Mouse (Mus musculus): ENCODE results near the gene Olfr30. TPM values are rescaled to one million over a fixed set of nuclear protein-coding genes. Genes with fewer than 3 reads are reported as not detected.
"Not testable (repeated sequence)": the region's sequence is repeated elsewhere in the genome, so short reads cannot be mapped to it uniquely, and the experiment has no call there.

Olfr30 gene
- total RNA-seq (2012; rRNA removed), result not detected in 2 replicates
- total RNA-seq (2014; rRNA removed), result not detected in 2 replicates
- polyA plus RNA-seq (2012; ENCODE audit: insufficient read length, low read depth), result not detected in 2 replicates

- dilution Hi-C loops (cut with MboI; ENCODE audit: extremely low pct_ligation_motif_present, extremely low pct_unique_long_range_greater_than_20kb, low sequenced_read_pairs), result no loop called here
- in situ Hi-C loops (cut with MboI; ENCODE audit: low pct_ligation_motif_present, low pct_unique_long_range_greater_than_20kb, low sequenced_read_pairs), result no loop called here
- H3K27ac ChIP-seq (ENCODE audit: insufficient read depth, low read depth), result no peak within 1 kb of the TSS
Observed at GRCm38 (mm10) chr11:58462170-58462569, at the start of gene Olfr30. TSS of gene Olfr30 (minus strand) at chr11:58462270.

DNA sequence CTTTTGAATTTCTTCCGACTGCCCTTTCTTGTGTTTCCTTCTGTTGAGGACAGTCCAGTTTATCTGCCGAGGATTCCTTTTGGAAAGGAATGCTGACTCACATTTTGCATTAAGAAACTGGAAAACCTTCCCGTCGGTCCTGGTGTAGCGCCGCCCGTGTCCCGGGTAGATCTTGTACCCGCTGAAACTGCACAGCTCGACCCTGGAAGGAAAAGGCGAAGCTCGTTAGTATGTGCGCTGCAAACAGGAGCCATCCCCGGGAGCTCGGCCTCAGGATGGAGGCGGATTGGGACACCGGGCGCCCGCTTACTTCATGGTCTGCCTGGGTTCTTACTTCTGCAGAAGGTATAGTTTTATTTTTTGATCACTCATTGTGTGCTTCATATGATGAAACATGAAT lies 47.0 kb upstream of the Olfr30 start:
- DNase-seq (ENCODE audit: extremely low read depth); H3K4me1 ChIP-seq (ENCODE audit: control insufficient read depth in 1 of 2, insufficient read depth in 2 of 2); dilution Hi-C loops (cut with MboI; ENCODE audit: extremely low pct_ligation_motif_present, extremely low pct_unique_long_range_greater_than_20kb, low sequenced_read_pairs); in situ Hi-C loops (cut with MboI; ENCODE audit: low pct_ligation_motif_present, low pct_unique_long_range_greater_than_20kb, low sequenced_read_pairs); H3K27ac ChIP-seq (ENCODE audit: insufficient read depth, low read depth); H3K4me2 ChIP-seq (ENCODE audit: insufficient read depth, low read depth, poor library complexity, severe bottlenecking); H3K36me3 ChIP-seq (replicated peaks in 1 of 2; ENCODE audit: control insufficient read depth in 1 of 2, insufficient read depth in 1 of 2, low read length in 1 of 2); H3K9ac ChIP-seq (ENCODE audit: insufficient read depth, low read depth); H3K9me3 ChIP-seq (replicated peaks; ENCODE audit: low read length); H3K4me3 ChIP-seq (replicated peaks in 1 of 3; ENCODE audit: low read depth in 2 of 3, low read length in 2 of 3, poor library complexity in 1 of 3); H3K79me2 ChIP-seq (replicated peaks; ENCODE audit: control insufficient read depth, extremely low read depth, insufficient read depth, poor library complexity, severe bottlenecking): not testable (repeated sequence)
- peaks cover 21% of the 10 kb centered on the region for H3K27me3 ChIP-seq (replicated peaks)

More at GRCm38 (mm10) chr11:58462170-58462569, at the start of gene Olfr30:
- Histone ChIP-seq H3K9me3 (replicated peaks; ENCODE audit: low read length) (no peaks in the 10 kb centered on the region), H3K9ac (ENCODE audit: insufficient read depth, low read depth) (no peak within 1 kb of the TSS), H3K4me1 (ENCODE audit: control insufficient read depth in 1 of 2, insufficient read depth in 2 of 2) (no peaks in the 10 kb centered on the region), H3K36me3 (replicated peaks in 1 of 2; ENCODE audit: control insufficient read depth in 1 of 2, insufficient read depth in 1 of 2, low read length in 1 of 2) (no peaks in the 10 kb centered on the region), H3K4me2 (ENCODE audit: insufficient read depth, low read depth, poor library complexity, severe bottlenecking) (no peak within 1 kb of the TSS), H3K79me2 (replicated peaks; ENCODE audit: control insufficient read depth, extremely low read depth, insufficient read depth, poor library complexity, severe bottlenecking) (no peaks in the 10 kb centered on the region), H3K4me3 (replicated peaks in 1 of 3; ENCODE audit: low read depth in 2 of 3, low read length in 2 of 3, poor library complexity in 1 of 3) (no peak within 1 kb of the TSS), H3K27me3 (replicated peaks) (peaks cover 84% of the 10 kb centered on the region)
- no peak for TF ChIP-seq IRF4 (IDR thresholded peaks at IDR 0.05; ENCODE audit: low read depth, low read length)
- TF ChIP-seq E2F4 (IDR thresholded peaks at IDR 0.05; ENCODE audit: insufficient replicate concordance, low read depth, low read length), result no peak
- TF ChIP-seq USF1 (IDR thresholded peaks at IDR 0.05; ENCODE audit: low read depth, low read length), result no peak
- no peak for TF ChIP-seq KAT2A (IDR thresholded peaks at IDR 0.05; ENCODE audit: insufficient replicate concordance, low read length)
- TF ChIP-seq CHD1 (IDR thresholded peaks at IDR 0.05; ENCODE audit: low read depth, low read length), result no peak
- TF ChIP-seq ZNF384 (IDR thresholded peaks at IDR 0.05; ENCODE audit: low read depth, low read length), result no peak
- TF ChIP-seq USF2 (conservative IDR thresholded peaks at IDR 0.05; ENCODE audit: low read depth, low read length), result no peak
- TF ChIP-seq CHD2 (IDR thresholded peaks at IDR 0.05; ENCODE audit: low read length), result no peak
- TF ChIP-seq MAZ (IDR thresholded peaks at IDR 0.05; ENCODE audit: low read depth, low read length), result no peak
- TF ChIP-seq POLR2A (IDR thresholded peaks at IDR 0.05; ENCODE audit: low read depth, low read length), result no peak
- TF ChIP-seq JUND (conservative IDR thresholded peaks at IDR 0.05; ENCODE audit: low read depth, low read length), result no peak
- no peak for TF ChIP-seq SMC3 (IDR thresholded peaks at IDR 0.05; ENCODE audit: low read depth, low read length)
- no peak for TF ChIP-seq MXI1 (IDR thresholded peaks at IDR 0.05; ENCODE audit: low read depth, low read length)
- no peak for TF ChIP-seq SIN3A (IDR thresholded peaks at IDR 0.05; ENCODE audit: low read length)
- DNase-seq (ENCODE audit: extremely low read depth), result no peak

GRCm38 (mm10) chr11:58502472-58502871 lies 40.4 kb upstream of the Olfr30 start, which contains the start of gene Olfr331:
TSS of gene Olfr331 (minus strand) at chr11:58502572.
- H3K36me3 ChIP-seq (replicated peaks in 1 of 2; ENCODE audit: control insufficient read depth in 1 of 2, insufficient read depth in 1 of 2, low read length in 1 of 2); H3K4me2 ChIP-seq (ENCODE audit: insufficient read depth, low read depth, poor library complexity, severe bottlenecking); H3K27ac ChIP-seq (ENCODE audit: insufficient read depth, low read depth); H3K4me3 ChIP-seq (replicated peaks in 1 of 3; ENCODE audit: low read depth in 2 of 3, low read length in 2 of 3, poor library complexity in 1 of 3); H3K4me1 ChIP-seq (ENCODE audit: control insufficient read depth in 1 of 2, insufficient read depth in 2 of 2); in situ Hi-C loops (cut with MboI; ENCODE audit: low pct_ligation_motif_present, low pct_unique_long_range_greater_than_20kb, low sequenced_read_pairs); H3K79me2 ChIP-seq (replicated peaks; ENCODE audit: control insufficient read depth, extremely low read depth, insufficient read depth, poor library complexity, severe bottlenecking); DNase-seq (ENCODE audit: extremely low read depth); H3K9me3 ChIP-seq (replicated peaks; ENCODE audit: low read length); dilution Hi-C loops (cut with MboI; ENCODE audit: extremely low pct_ligation_motif_present, extremely low pct_unique_long_range_greater_than_20kb, low sequenced_read_pairs); H3K9ac ChIP-seq (ENCODE audit: insufficient read depth, low read depth): not testable (repeated sequence)
- H3K27me3 ChIP-seq (replicated peaks), result peaks cover 50% of the 10 kb centered on the region

All from CH12.LX (cell line).